Mouse (Mus musculus) urinary bladder, postnatal 36 days (tissue): ENCODE results near the gene Smco4.
"Not testable (repeated sequence)": the region's sequence is repeated elsewhere in the genome, so short reads cannot be mapped to it uniquely, and the experiment has no call there.

ENCODE experiments used
- DNase-seq, 2 experiments: peaks; one replicate each; pipeline ENCODE4 v3.0.0; 2022; ENCODE audit warnings: low spot score in 2 of 2, mixed read lengths in 1 of 2

The Smco4 gene

GRCm38 (mm10) chr9:15541735-15542354 lies 48.6 kb downstream of the Smco4 start:
- DNase-seq: peak; percentile 18 to 36

DNA sequence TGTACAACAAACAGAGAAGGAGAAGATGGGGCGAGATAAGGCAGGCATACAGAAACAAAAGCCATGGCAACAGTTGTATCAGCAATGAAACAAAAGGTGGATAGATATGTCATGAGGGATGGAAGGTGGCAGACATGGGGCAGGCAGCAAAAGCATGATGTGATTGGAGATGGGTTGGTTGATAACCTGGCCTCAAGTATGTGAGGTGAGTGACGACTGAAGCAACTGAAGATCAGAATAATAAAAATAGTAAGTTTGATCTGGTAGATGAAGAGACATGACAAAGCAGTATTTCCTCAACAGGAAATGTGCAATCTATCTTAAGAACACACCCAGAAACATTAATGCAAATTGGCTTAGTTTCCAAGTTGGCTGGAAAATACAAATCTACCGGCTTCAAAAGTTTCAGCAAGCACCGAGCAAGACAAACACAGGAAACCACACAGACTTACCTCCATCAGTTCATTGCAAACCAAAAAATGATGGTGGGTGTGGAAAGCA lies 57.3 kb downstream of the Smco4 start:
- no peak for DNase-seq

- not testable (repeated sequence) for DNase-seq
These were observed 57.8 kb downstream of the Smco4 start for GRCm38 (mm10) chr9:15551073-15551472.

DNA sequence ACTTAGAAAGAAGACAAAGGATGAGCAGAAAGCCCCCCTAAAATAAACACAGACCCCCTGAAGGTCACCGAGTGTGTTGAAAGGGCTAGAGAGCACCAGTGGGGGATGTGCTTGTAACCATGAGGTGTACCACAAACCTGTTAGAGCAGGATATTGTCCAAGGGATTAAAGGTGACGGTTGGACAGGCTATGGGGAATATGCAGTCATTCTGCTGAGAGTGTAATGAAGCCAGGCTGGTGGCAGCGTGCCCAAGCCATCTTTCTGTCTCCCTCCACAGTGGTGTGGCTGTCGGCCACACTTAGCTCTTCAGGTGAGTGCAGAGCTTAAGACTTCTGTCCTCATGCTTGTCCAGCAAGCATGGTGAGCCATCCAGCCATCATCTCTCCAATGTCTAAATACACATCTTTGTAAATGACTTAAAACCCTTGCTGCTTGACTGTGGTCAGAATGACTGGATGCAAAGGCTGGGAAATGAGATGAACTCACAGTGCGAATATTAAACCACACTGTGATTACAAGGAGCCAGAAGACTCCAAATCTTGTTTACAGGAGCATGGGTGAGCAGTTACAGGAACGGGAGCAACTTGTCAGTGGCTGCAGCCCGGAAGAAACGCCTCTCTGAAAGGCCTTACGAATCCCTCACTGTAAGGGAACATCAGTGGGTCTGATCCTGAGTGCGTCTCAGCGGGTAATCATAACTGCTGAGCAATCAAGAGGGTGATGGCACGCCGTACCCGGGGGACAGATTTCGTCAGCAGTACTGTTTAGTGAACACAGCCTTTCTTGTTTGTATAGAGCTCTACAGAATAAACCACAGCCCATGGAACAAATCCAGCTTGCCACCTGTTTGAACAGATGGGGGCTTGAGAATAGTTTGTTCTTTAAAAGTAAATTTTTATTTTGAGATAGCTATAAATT lies 59.0 kb downstream of the Smco4 start:
- DNase-seq: no peak

DNA sequence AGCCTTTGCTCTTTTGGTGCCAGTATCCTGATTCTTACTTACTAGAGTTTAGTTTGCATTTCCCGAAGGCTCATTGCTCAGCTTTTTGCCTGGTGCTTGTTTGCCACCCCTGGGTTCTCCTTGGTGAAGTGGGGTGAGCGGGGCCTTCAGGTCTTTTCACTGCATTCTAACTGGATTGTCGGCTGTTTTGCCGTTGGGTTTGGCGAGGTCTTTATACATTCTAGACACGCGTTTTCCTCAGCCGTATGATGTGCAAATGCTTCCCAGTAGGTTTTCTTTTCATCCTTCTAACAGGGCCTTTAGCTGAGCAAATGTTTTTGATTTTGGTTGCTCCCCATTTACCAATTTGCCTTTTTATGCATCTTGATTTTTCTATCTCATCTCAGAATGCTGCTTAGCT lies 60.1 kb downstream of the Smco4 start:
- no peak for DNase-seq

- DNase-seq: no peak
These were observed 67.2 kb downstream of the Smco4 start for GRCm38 (mm10) chr9:15560451-15560850.

- DNase-seq: no peak
These were observed 69.1 kb downstream of the Smco4 start for GRCm38 (mm10) chr9:15562353-15562752.

DNA sequence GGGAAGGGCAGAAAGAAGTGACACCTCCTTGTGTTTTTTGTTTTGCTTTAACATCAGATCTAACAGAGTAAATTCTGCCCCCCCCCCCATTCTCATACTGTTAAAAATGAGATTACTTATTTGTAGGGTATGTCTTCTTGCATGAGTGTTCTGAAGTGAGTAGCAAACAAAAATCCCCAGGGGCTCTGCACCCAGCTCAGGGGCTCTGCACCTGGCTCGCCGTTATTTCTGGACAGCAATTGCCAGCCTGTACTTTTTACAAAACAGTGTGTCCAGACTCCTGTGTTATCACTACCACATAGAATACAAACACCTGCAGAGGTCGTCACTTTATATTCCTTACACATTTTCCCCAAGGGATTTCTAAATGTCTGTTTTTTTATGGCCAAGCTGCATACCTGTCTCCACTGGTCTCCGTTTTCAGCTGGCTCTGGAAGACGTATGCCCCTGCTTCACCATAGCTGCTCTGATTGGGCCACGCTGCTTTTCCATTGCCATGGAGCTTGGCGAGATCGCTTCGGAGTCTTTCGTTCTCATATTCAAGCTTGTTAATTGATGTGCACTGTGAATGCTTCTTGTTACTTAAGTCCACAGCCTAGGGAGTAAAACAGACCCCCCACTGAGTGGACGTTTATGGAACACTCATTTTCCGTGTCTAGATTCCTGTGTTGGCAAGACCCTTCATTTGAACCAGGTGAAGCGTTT lies 81.7 kb downstream of the Smco4 start:
- DNase-seq: no peak

GRCm38 (mm10) chr9:15578427-15578826 lies 85.2 kb downstream of the Smco4 start:
- no peak for DNase-seq

DNA sequence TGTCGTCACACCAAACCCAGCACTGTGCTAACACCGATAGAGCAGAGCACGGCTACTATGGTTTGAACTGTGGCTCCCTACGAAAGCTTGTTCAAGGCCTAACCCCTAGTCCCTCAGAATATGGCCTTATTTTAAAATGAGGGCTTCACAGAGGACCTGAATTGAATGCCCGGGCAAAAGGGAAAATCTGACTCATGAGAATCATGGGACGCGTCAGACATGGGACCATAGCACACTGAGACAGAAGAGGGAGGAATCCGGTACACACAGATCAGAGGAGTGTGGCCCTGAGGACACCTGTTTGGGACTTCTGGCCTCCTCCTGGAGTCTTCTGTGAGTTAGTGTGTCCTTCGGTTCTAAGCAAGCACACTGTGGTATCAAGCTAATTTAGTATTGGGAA lies 85.7 kb downstream of the Smco4 start:
- DNase-seq: no peak

DNA sequence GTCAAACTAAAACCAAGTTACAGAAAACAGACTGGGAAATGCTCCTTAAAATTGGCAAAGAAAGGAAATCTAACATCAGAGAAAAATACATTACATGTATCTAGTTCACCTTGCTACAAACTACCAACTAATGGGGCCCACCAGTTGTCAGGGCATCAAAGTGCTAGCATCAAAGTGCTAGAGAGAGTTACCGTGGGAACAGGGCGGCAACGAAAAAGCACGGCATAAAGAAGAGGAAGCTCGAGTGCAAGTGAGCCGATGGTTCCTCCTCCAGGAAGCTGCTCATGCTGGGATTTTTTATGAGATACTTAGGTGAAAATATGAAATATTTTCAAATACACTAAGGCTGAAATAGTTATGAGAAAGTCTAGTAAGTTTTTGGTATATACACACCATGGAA lies 86.9 kb downstream of the Smco4 start:
- no peak for DNase-seq

- no peak for DNase-seq
These were observed 88.8 kb downstream of the Smco4 start for GRCm38 (mm10) chr9:15582026-15582425.

- DNase-seq: no peak
These were observed 91.0 kb downstream of the Smco4 start for GRCm38 (mm10) chr9:15584209-15584608.

DNA sequence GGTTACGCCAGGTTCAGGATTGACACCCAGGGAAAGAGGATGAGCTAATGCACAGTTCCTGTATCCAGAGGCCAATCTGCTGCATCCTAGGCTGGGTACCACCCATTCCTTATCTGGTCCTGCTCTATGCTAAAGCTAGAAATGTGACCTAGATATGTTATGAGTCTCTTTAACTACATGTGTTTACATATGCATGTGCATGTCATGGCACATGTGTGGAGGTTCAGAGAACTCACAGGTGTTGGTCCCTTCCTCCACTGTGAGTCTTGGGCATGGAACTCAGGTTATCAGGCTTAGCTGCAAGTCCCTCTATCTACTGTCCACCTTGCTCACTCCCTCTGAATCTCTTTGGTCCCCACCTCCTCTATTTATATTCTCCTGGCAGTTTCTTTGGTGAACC lies 92.7 kb downstream of the Smco4 start:
- DNase-seq: no peak

GRCm38 (mm10) chr9:15587157-15587854 lies 94.1 kb downstream of the Smco4 start:
- no peak for DNase-seq

- no peak for DNase-seq
These were observed 100.9 kb downstream of the Smco4 start for GRCm38 (mm10) chr9:15594148-15594547.
